Mouse (Mus musculus) forebrain, embryonic 15.5 days (tissue): ENCODE measurements at regions not wholly inside any gene's neighbourhood (a gene's known extent, or its start where the extent isn't known, plus 50 kb on each side); places are given as distances from the start of the nearest gene placed in this dataset.
"Not testable (repeated sequence)": the region's sequence is repeated elsewhere in the genome, so short reads cannot be mapped to it uniquely, and the experiment has no call there.

ENCODE experiments used
- ATAC-seq: fragments of 200-750 bp; cut with Nextera tagmentation; replicated peaks from 2 replicates; pipeline ENCODE4 v1.8.0; 2017; ENCODE audit warnings: mild to moderate bottlenecking, moderate TSS enrichment, moderate library complexity
- H3K27ac ChIP-seq: fragments of 300-500 bp; sonication (generic); replicated peaks from 2 replicates; pipeline ENCODE4 v1.5.1; 2015; ENCODE audit warnings: mild to moderate bottlenecking, inconsistent platforms
- H3K27me3 ChIP-seq: fragments of 300-500 bp; sonication (generic); 2 replicates; pipeline ENCODE4 v1.6.1; 2015; ENCODE audit warnings: inconsistent platforms
- H3K36me3 ChIP-seq: fragments of 300-500 bp; sonication (generic); 2 replicates; pipeline ENCODE4 v1.6.1; 2015; ENCODE audit warnings: mild to moderate bottlenecking, inconsistent platforms
- H3K4me1 ChIP-seq: fragments of 300-500 bp; sonication (generic); 2 replicates; pipeline ENCODE4 v1.6.1; 2015; ENCODE audit warnings: inconsistent platforms
- H3K4me2 ChIP-seq: fragments of 300-500 bp; sonication (generic); replicated peaks from 2 replicates; pipeline ENCODE4 v1.6.1; 2015; ENCODE audit warnings: mild to moderate bottlenecking, inconsistent platforms
- H3K4me3 ChIP-seq: fragments of 300-500 bp; sonication (generic); 2 replicates; pipeline ENCODE4 v1.5.1; 2015; ENCODE audit warnings: mild to moderate bottlenecking, inconsistent platforms
- H3K9ac ChIP-seq: fragments of 300-500 bp; sonication (generic); replicated peaks from 2 replicates; pipeline ENCODE4 v1.6.1; 2015; ENCODE audit warnings: mild to moderate bottlenecking, inconsistent platforms
- H3K9me3 ChIP-seq: fragments of 300-500 bp; sonication (generic); 2 replicates; pipeline ENCODE4 v1.6.1; 2016; ENCODE audit warnings: inconsistent platforms
- WGBS: fragments of 180-500 bp; shearing (Covaris S2); methylation state at CpG from one replicate; pipeline ENCODE4 v1.1.7; 2015; ENCODE audit warnings: mixed read lengths; 5-methylcytosine and 5-hydroxymethylcytosine counted together

GRCm38 (mm10) chr2:48315306-48315705 lies 498.6 kb upstream of the Acvr2a start:
- Histone ChIP-seq H3K9ac (no peak overlapping the region), H3K4me2 (no peak overlapping the region), H3K9me3 (no peaks in the 10 kb centered on the region), H3K27ac (no peak overlapping the region), H3K36me3 (no peaks in the 10 kb centered on the region), H3K4me1 (peaks cover 13% of the 10 kb centered on the region), H3K27me3 (no peaks in the 10 kb centered on the region), H3K4me3 (no peak overlapping the region)
- WGBS, result 93% methylated on average over 3 of the region's 3 CpGs
- ATAC-seq, result no peak

DNA sequence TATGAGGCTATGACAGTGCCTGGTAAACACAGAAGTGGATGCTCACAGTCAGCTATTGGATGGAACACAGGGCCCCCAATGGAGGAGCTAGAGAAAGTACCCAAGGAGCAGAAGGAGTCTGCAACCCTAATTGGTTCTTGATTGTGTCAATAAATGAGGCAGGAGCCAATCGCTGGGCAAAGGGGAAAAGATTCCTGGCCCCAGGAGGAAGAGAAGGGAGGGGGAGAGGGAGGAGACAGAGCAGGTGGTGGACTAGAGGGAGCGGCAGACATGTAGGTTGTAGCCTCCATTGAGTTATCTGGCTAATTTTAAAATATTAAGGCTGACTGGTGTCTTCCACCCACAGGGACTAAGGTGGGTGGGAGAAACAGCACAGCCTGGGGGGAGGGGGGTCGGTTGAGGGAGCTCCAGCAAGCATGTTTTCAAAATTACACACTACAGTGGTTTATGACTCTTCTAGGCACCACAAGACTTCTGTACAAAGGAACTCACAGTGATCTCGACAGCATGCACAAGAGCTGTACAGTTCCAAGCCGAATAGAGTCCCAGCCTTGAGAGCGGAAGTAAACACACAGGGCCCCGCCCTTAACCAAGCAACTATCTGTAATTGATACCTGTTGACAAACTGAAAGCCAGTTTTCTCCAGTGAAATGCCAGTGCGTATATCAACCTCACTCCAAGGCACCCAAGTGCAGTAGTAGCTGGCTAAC lies 497.6 kb upstream of the Acvr2a start:
- Histone ChIP-seq H3K4me3 (no peak overlapping the region), H3K9me3 (no peaks in the 10 kb centered on the region), H3K27ac (no peak overlapping the region), H3K36me3 (no peaks in the 10 kb centered on the region), H3K4me2 (no peak overlapping the region), H3K4me1 (peaks cover 13% of the 10 kb centered on the region), H3K9ac (no peak overlapping the region), H3K27me3 (no peaks in the 10 kb centered on the region)
- ATAC-seq, result no peak
- WGBS, result 89% methylated on average over 8 of the region's 8 CpGs

- 0 out of 2 replicates have a peak, but pooled peaks have one; percentile 8 for ATAC-seq
- H3K4me2 ChIP-seq, result no peak overlapping the region
- no peak overlapping the region for H3K9ac ChIP-seq
- no peak overlapping the region for H3K27ac ChIP-seq
- no peak overlapping the region for H3K4me3 ChIP-seq
- H3K9me3 ChIP-seq, result no peaks in the 10 kb centered on the region
- 36% methylated on average over 7 of the region's 7 CpGs for whole genome bisulfite sequencing
- H3K4me1 ChIP-seq, result peaks cover 13% of the 10 kb centered on the region
- no peaks in the 10 kb centered on the region for H3K27me3 ChIP-seq
- H3K36me3 ChIP-seq, result no peaks in the 10 kb centered on the region
Measured at GRCm38 (mm10) chr2:48317821-48318220, 496.1 kb upstream of the Acvr2a start.

- ATAC-seq, result peak; percentile 51
- no peak overlapping the region for H3K4me3 ChIP-seq
Measured at GRCm38 (mm10) chr2:48318384-48319030, 495.4 kb upstream of the Acvr2a start.

DNA sequence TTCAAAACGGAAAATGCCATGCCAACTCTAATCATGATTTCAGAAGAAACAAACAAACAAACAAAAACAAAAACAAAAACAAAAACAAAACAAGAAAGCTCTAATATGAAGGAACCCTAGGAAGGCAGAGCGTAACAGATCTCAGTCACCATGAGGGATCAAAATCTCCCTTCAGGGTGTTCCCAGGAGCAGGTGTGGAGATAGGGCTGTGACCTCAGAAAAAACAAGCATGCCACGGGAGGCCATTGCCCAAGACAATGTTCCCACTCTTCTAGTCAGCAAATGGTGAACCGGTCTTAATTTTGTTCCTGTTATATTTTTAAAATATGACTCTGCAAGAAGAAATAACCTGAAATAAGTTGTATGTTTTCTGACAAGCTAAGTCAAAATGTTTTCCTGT lies 492.4 kb upstream of the Acvr2a start:
- no peaks in the 10 kb centered on the region for H3K36me3 ChIP-seq
- H3K4me2 ChIP-seq, result no peak overlapping the region
- no peak overlapping the region for H3K4me3 ChIP-seq
- H3K9ac ChIP-seq, result no peak overlapping the region
- peaks cover 13% of the 10 kb centered on the region for H3K4me1 ChIP-seq
- no peak for ATAC-seq
- H3K27ac ChIP-seq, result no peak overlapping the region
- no peaks in the 10 kb centered on the region for H3K27me3 ChIP-seq
- WGBS, result 88% methylated on average over 4 of the region's 4 CpGs
- H3K9me3 ChIP-seq, result no peaks in the 10 kb centered on the region

More at GRCm38 (mm10) chr2:48318384-48319030, 495.4 kb upstream of the Acvr2a start:
- Histone ChIP-seq H3K4me1 (peaks cover 13% of the 10 kb centered on the region), H3K9me3 (no peaks in the 10 kb centered on the region), H3K36me3 (no peaks in the 10 kb centered on the region), H3K27ac (no peak overlapping the region), H3K27me3 (no peaks in the 10 kb centered on the region), H3K4me2 (no peak overlapping the region), H3K9ac (no peak overlapping the region)
- WGBS, result 26% methylated on average over 8 of the region's 8 CpGs

DNA sequence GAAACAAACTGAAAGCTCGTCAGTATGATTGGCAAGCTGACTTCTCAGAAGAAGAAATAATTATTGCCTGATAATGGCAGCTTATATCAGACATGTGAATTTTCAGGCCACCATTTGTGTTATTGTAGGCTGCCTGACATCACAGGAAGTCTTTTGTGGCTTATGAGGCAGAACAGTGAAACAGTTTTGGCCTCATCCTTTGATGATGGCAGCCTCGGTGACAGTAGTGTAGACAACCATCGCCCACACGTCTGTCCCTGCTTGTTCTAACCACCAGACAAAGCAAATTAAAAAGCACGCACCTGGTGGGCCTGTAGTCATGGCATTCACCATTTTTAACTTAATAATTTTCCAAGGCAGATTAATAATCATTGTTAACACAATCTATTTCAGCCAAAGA lies 491.6 kb upstream of the Acvr2a start:
- H3K36me3 ChIP-seq, result no peaks in the 10 kb centered on the region
- no peak overlapping the region for H3K4me3 ChIP-seq
- no peaks in the 10 kb centered on the region for H3K9me3 ChIP-seq
- H3K4me1 ChIP-seq, result peaks cover 13% of the 10 kb centered on the region
- H3K27me3 ChIP-seq, result no peaks in the 10 kb centered on the region
- no peak overlapping the region for H3K27ac ChIP-seq
- 77% methylated on average over 5 of the region's 5 CpGs for WGBS
- H3K4me2 ChIP-seq, result no peak overlapping the region
- no peak for ATAC-seq
- H3K9ac ChIP-seq, result no peak overlapping the region

DNA sequence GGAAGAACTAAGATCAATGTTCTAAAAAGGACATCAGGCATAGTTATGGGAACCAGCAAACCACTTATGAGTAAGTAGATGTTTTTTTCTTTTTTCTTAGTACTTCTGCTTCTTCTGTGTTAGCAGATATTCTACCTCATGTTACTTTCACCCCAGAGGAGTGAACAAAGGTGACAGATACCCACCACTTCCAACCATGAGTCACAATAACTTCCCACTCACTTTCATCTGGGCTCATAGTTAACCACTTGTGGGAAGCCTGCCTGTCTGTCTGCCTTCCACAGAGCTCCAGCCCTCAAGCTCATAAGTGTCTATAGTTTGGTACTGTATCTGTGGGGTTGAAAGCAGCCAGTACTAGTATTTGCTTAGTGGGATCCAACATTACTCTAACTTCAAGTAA lies 485.7 kb upstream of the Acvr2a start:
- no peak overlapping the region for H3K4me3 ChIP-seq
- no peaks in the 10 kb centered on the region for H3K27me3 ChIP-seq
- no peak overlapping the region for H3K27ac ChIP-seq
- no peak for ATAC-seq
- H3K4me2 ChIP-seq, result no peak overlapping the region
- H3K4me1 ChIP-seq, result no peaks in the 10 kb centered on the region
- no peak overlapping the region for H3K9ac ChIP-seq
- H3K36me3 ChIP-seq, result no peaks in the 10 kb centered on the region
- H3K9me3 ChIP-seq, result no peaks in the 10 kb centered on the region

DNA sequence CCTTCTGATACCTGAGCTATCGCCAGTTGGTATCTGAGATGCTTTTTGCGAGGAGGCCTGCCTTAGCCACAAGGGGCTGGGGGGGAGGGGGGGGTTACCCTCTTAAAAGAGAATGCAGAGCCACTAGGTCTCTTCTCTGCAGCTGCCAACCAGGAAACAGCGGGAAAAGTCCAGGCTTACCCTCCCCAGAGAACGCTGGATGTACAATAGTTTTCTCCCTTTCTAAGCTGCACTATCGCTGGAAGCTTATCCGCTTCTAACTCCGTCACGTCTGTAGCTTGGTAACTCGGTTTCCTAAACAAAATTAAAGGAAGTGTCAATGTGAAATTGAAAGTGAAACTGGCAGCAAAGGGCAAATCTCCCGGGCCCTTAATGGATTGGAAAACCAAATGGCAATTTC lies 481.1 kb upstream of the Acvr2a start:
- no peaks in the 10 kb centered on the region for H3K36me3 ChIP-seq
- H3K27me3 ChIP-seq, result no peaks in the 10 kb centered on the region
- no peak overlapping the region for H3K4me2 ChIP-seq
- no peaks in the 10 kb centered on the region for H3K9me3 ChIP-seq
- no peak overlapping the region for H3K4me3 ChIP-seq
- no peak for ATAC-seq
- no peaks in the 10 kb centered on the region for H3K4me1 ChIP-seq
- H3K27ac ChIP-seq, result no peak overlapping the region
- 60% methylated on average over 10 of the region's 10 CpGs for WGBS
- H3K9ac ChIP-seq, result no peak overlapping the region

DNA sequence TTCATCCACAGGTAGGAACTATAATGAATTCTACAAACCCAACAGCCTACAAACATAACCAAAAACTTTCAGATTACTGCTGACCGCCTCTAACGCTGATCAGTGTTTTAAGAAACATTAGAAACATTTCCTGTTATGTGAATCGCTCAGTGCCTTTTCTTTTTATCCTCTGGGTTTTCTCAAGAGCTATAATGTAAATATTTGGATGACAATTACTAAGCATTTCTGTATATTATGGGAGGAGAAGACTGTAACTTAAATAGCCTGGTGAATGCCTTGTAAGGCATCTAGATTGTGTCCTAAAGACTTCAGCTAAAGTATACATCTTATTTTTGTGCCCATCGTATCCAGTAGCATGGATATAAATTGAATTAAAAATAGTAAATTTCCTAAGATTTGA lies 465.9 kb upstream of the Acvr2a start:
- WGBS, result 89% methylated on average over 4 of the region's 4 CpGs
- Histone ChIP-seq H3K9ac (no peak overlapping the region), H3K4me1 (no peaks in the 10 kb centered on the region), H3K9me3 (no peaks in the 10 kb centered on the region), H3K4me3 (no peak overlapping the region), H3K4me2 (no peak overlapping the region), H3K27me3 (no peaks in the 10 kb centered on the region), H3K36me3 (no peaks in the 10 kb centered on the region), H3K27ac (no peak overlapping the region)
- no peak for ATAC-seq

DNA sequence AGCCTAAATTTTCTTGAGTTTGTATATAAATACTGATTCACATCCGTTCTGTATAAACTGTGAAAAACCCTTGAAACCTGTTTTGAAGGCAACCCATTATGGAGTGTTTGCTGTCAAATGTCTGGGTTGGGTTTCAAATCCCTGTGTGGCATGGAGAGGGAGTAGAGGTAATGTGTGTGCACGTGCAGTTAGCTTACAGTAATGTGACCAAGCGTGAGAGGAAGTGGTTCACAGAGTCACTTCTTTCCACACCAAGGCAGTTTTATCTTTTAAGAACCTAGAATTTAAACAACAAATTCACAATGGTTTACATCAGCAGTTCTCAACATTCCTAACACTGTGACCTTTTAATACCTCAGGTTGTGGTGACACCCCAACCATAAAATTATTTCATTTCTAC lies 464.1 kb upstream of the Acvr2a start:
- no peaks in the 10 kb centered on the region for H3K9me3 ChIP-seq

GRCm38 (mm10) chr2:48350206-48350605 lies 463.7 kb upstream of the Acvr2a start:
- Histone ChIP-seq H3K27ac (no peak overlapping the region), H3K9me3 (no peaks in the 10 kb centered on the region), H3K4me1 (no peaks in the 10 kb centered on the region), H3K9ac (no peak overlapping the region), H3K4me3 (no peak overlapping the region), H3K4me2 (no peak overlapping the region), H3K36me3 (no peaks in the 10 kb centered on the region), H3K27me3 (no peaks in the 10 kb centered on the region)
- 94% methylated on average over 1 of the region's 1 CpGs for WGBS
- ATAC-seq, result no peak

More for the DNA sequence above, 464.1 kb upstream of the Acvr2a start:
- Histone ChIP-seq H3K27me3 (no peaks in the 10 kb centered on the region), H3K27ac (no peak overlapping the region), H3K4me3 (no peak overlapping the region), H3K4me1 (no peaks in the 10 kb centered on the region), H3K36me3 (no peaks in the 10 kb centered on the region), H3K9ac (no peak overlapping the region), H3K4me2 (no peak overlapping the region)
- no peak for ATAC-seq
- 87% methylated on average over 3 of the region's 3 CpGs for WGBS

GRCm38 (mm10) chr2:48371572-48371971 lies 442.3 kb upstream of the Acvr2a start:
- not testable (repeated sequence) for H3K4me2 ChIP-seq, H3K4me1 ChIP-seq, H3K9ac ChIP-seq, H3K27ac ChIP-seq, H3K9me3 ChIP-seq, H3K4me3 ChIP-seq, H3K27me3 ChIP-seq, ATAC-seq, H3K36me3 ChIP-seq
- 92% methylated on average over 4 of the region's 4 CpGs for WGBS

DNA sequence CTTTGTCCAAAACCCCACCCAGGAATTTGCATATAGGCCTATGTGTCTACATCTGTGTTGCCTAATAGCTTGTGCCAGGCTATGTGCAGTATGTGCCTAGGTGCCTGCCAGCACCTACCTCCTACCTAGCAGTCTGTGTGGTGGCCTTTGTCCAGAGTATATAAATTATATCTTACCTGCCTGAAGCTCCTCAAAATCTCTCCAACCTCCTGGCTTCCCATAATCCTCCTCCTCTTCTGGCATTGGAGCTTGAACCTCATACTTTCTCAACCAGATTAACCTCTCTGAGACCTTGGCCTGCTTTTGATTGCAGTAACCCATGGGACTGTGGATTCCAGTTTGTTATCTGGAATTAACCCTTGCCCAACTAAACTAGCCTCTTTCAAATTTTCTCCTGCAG lies 440.8 kb upstream of the Acvr2a start:
- Histone ChIP-seq H3K4me3 (no peak overlapping the region), H3K4me2 (no peak overlapping the region), H3K9me3 (no peaks in the 10 kb centered on the region), H3K27ac (no peak overlapping the region), H3K9ac (no peak overlapping the region), H3K27me3 (no peaks in the 10 kb centered on the region), H3K36me3 (no peaks in the 10 kb centered on the region), H3K4me1 (no peaks in the 10 kb centered on the region)
- no peak for ATAC-seq
